Mouse (Mus musculus) stomach, postnatal 0 days (tissue): ENCODE measurements around the gene Scaf1. TPM values are rescaled to one million over a fixed set of nuclear protein-coding genes. Genes with fewer than 3 reads are reported as not detected.
A peak's percentile ranks its signal among the peaks of the same experiment; 100 is the strongest.

Source experiments
- ATAC-seq: fragments of 200-750 bp; cut with Nextera tagmentation; 2 replicates; pipeline ENCODE4 v1.8.0; 2017; ENCODE audit not compliant: low FRiP score, low TSS enrichment
- DNase-seq: peaks from one replicate; pipeline ENCODE4 v3.0.0-alpha.2; 2016; ENCODE audit warnings: low spot score
- H3K27ac ChIP-seq: fragments of 300-500 bp; sonication (generic); replicated peaks from 2 replicates; pipeline ENCODE4 v1.5.1; 2014; ENCODE audit warnings: mild to moderate bottlenecking, control low read depth
- H3K27me3 ChIP-seq: fragments of 300-500 bp; sonication (generic); 2 replicates; pipeline ENCODE4 v1.6.1; 2014; ENCODE audit warnings: low read length; ENCODE audit not compliant: control insufficient read depth, insufficient read depth
- H3K36me3 ChIP-seq: fragments of 300-500 bp; sonication (generic); 2 replicates; pipeline ENCODE4 v1.6.1; 2014; ENCODE audit warnings: low read length, mixed read lengths; ENCODE audit not compliant: control insufficient read depth, insufficient read depth
- H3K4me1 ChIP-seq: fragments of 300-500 bp; sonication (generic); replicated peaks from 2 replicates; pipeline ENCODE4 v1.6.1; 2014; ENCODE audit warnings: antibody characterized with exemption; ENCODE audit not compliant: control insufficient read depth, insufficient read depth
- H3K4me2 ChIP-seq: fragments of 300-500 bp; sonication (generic); replicated peaks from 2 replicates; pipeline ENCODE4 v1.6.1; 2014; ENCODE audit warnings: low read depth, mild to moderate bottlenecking, control low read depth, moderate library complexity
- H3K4me3 ChIP-seq: fragments of 300-500 bp; sonication (generic); 2 replicates; pipeline ENCODE4 v1.5.1; 2014; ENCODE audit warnings: low read depth, low read length, control low read depth
- H3K9ac ChIP-seq: fragments of 300-500 bp; sonication (generic); 2 replicates; pipeline ENCODE4 v1.6.1; 2014; ENCODE audit warnings: mild to moderate bottlenecking, low read length, control low read depth, mixed read lengths
- H3K9me3 ChIP-seq: fragments of 300-500 bp; sonication (generic); 2 replicates; pipeline ENCODE4 v1.6.1; 2016; ENCODE audit warnings: low read length; ENCODE audit not compliant: control insufficient read depth
- CTCF ChIP-seq: IDR thresholded peaks from 2 replicates; pipeline ENCODE4 v1.5.1; 2016; ENCODE audit warnings: antibody characterized with exemption, low read depth, mild to moderate bottlenecking, moderate library complexity
- EP300 ChIP-seq: optimal IDR thresholded peaks from 2 replicates; pipeline ENCODE3; 2016; ENCODE audit warnings: antibody characterized with exemption
- WGBS: fragments of 180-500 bp; shearing (Covaris S2); extraction: QIAGEN DNeasy Blood & Tissue Kit; methylation state at CpG from one replicate; pipeline ENCODE4 v1.1.7; 2014; 5-methylcytosine and 5-hydroxymethylcytosine counted together
- polyA plus RNA-seq: library from polyadenylated mRNA; unstranded; fragments of >200 nt; fragmentation: Nextera tagmentation; extraction: Ambion mirVana; gene quantifications from 2 replicates; pipeline ENCODE4 v1.2.1, GENCODE M21; 2015

Scaf1 gene
- 14.9 and 18.6 TPM in 2 replicates for polyA plus RNA-seq

DNA sequence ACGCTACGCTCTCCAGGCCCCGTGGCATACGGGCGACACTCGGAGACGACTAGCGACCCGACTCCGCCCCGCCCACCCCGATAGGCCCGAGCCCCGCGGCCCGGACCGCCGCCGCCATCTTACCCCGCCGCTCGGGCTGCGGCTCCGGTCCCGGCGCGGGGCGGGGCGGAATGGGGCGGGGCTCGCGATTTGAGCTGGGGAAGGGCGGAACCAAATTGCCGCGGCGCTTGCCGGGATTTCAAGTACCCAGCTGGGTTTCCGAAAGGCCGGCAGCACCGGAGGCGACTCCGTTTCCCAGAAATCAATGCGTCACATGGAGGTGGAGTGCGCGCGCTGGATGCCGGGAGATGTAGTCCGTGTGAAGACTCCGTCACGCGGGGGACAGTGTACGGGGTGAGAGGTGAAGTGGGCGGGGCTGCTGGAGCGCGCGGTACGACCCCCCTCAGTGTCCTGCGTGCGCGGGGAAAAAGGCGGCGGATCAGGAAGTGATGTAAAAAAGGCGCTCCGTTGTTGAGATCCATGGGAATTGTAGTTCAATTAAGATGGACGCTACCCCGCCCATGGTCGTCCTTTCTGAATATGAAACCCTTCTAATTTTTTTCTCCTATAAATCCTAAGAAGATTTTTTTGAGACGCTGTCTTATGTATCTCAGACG lies at the start of gene Scaf1:
Scaf1 (minus strand) TSS at position 407 of the 656 bp plus-strand sequence.
- under 1% methylated on average over 67 of the region's 69 CpGs for WGBS
- H3K27ac ChIP-seq: peak within 1 kb of the TSS; percentile 95
- DNase-seq: peak; percentile 99

GRCm38 (mm10) chr7:45062239-45062835 lies 46.2 kb upstream of the Scaf1 start, which contains the start of the genes Nosip and Prrg2:
Gene Nosip, plus strand, starts transcription at chr7:45062429.
Gene Prrg2, minus strand, starts transcription at chr7:45062677.
- TF ChIP-seq CTCF (peak; percentile 56), EP300 (peak; percentile 67)
- 0 out of 2 replicates have a peak, but pooled peaks cover 2% of the 10 kb centered on the region for H3K36me3 ChIP-seq
- peak within 1 kb of the TSS; percentile 70 for H3K4me3 ChIP-seq
- peak within 1 kb of the TSS; percentile 90 for H3K27ac ChIP-seq
- H3K9me3 ChIP-seq: no peaks in the 10 kb centered on the region
- H3K27me3 ChIP-seq: no peaks in the 10 kb centered on the region
- ATAC-seq: peak; percentile 85
- peak within 1 kb of the TSS; percentile 52 for H3K4me2 ChIP-seq
- DNase-seq: peak; percentile 94
- H3K9ac ChIP-seq: peak within 1 kb of the TSS; percentile 71
- WGBS: under 1% methylated on average over 31 of the region's 31 CpGs
- 0 out of 2 replicates have a peak, but pooled peaks cover 5% of the 10 kb centered on the region for H3K4me1 ChIP-seq

More for the DNA sequence above, at the start of gene Scaf1:
- H3K4me3 ChIP-seq: peak within 1 kb of the TSS; percentile 92
- H3K27me3 ChIP-seq: no peaks in the 10 kb centered on the region
- ATAC-seq: peak; percentile 90
- TF ChIP-seq EP300 (no peak), CTCF (no peak)
- H3K36me3 ChIP-seq: peaks cover 7% of the 10 kb centered on the region; the same call in 1 of the 2 replicates
- no peaks in the 10 kb centered on the region for H3K9me3 ChIP-seq
- H3K4me1 ChIP-seq: no peaks in the 10 kb centered on the region
- H3K9ac ChIP-seq: peak within 1 kb of the TSS; percentile 96
- H3K4me2 ChIP-seq: peak within 1 kb of the TSS; percentile 75

GRCm38 (mm10) chr7:45061532-45062075 lies 45.4 kb upstream of the Scaf1 start:
- Histone ChIP-seq H3K4me2 (peak overlapping the region; percentile 52), H3K27ac (peak overlapping the region; percentile 90), H3K4me1 (0 out of 2 replicates have a peak, but pooled peaks cover 5% of the 10 kb centered on the region), H3K9me3 (no peaks in the 10 kb centered on the region), H3K4me3 (peak overlapping the region; percentile 70), H3K36me3 (0 out of 2 replicates have a peak, but pooled peaks cover 2% of the 10 kb centered on the region), H3K27me3 (no peaks in the 10 kb centered on the region), H3K9ac (peak overlapping the region; percentile 71)
- TF ChIP-seq CTCF (no peak), EP300 (no peak)
- 8% methylated on average over 11 of the region's 11 CpGs for WGBS
- ATAC-seq: peak; percentile 68
- DNase-seq: peak; percentile 89

DNA sequence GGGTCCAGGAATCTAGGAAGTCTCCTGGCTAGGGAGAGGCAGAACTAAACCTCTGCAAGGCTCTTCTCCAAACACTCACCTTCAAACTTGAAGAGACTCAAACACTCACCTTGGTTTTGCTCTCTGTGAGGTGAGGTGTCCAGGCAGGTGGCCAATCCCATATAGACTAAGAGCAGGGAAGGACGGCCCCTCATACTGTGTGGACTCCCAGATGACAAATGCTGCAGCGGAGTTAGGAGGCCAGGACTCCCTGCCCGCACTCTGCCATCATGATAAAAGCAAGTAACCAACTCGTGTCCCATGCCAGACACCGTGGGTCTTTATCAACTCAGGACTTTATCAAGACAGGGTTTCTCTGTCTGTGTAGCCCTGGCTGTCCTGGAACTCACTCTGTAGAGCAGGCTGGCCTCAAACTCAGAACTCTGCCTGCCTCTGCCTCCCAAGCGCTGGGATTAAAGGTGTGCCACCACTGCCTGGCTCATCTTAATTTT lies 44.5 kb upstream of the Scaf1 start:
- DNase-seq (no peak), ATAC-seq (no peak)
- no peak overlapping the region for H3K4me3 ChIP-seq
- H3K4me2 ChIP-seq: peak overlapping the region; percentile 52
- H3K36me3 ChIP-seq: 0 out of 2 replicates have a peak, but pooled peaks cover 2% of the 10 kb centered on the region
- TF ChIP-seq CTCF: no peak
- no peak for TF ChIP-seq EP300
- H3K9ac ChIP-seq: peak overlapping the region; percentile 71
- 0 out of 2 replicates have a peak, but pooled peaks cover 5% of the 10 kb centered on the region for H3K4me1 ChIP-seq
- H3K27ac ChIP-seq: no peak overlapping the region
- 81% methylated on average over 6 of the region's 6 CpGs for WGBS
- H3K9me3 ChIP-seq: no peaks in the 10 kb centered on the region
- no peaks in the 10 kb centered on the region for H3K27me3 ChIP-seq

DNA sequence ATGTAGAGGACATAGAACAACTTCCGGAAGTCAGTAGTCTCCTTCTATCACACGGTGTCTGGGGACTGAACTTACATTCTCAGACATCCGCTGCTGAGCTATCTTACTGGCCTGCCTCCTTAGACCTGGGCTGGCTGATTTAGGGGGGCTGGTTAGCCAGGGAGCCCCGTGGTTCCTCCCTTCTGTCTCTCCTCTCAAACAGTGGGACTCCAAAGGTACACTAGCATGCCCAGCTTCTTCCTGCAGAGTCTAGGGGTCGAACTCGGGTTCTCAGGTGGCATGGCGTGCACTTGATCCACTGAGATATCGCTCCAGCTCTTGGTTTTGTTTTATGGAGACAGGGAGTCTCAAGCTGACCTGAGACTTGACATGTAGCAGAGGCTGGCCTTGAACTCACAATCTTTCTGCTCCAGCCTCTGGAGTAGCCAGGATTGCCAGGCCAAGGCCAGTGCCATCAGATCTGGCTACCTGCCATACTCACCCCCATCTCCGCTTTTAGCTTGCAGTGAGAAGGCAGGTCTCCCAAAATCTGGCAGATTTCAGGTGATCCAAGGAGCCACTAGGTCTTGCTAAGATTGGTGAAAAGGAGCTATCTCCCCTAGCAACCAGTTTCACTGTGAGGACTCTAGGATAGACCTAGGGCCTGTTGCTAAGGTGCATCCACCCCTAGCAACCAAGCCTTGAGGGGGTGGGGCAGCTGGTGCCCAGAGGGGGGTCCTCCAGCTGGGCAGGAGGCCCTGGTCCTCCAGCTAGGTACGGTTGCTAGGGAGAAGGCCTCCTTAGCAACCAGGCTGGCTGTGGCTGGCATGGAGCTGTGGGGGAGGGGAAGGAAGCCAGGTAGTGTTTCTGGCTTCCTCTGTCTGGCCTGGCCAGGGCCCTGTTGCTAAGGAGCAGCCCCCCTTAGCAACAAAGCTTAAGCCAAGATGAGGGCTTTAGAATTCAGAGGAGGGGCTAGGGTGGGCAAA lies 42.7 kb upstream of the Scaf1 start:
- no peak for ATAC-seq
- H3K4me2 ChIP-seq: no peak overlapping the region
- no peak overlapping the region for H3K9ac ChIP-seq
- H3K36me3 ChIP-seq: no peaks in the 10 kb centered on the region
- H3K27me3 ChIP-seq: no peaks in the 10 kb centered on the region
- WGBS: 79% methylated on average over 10 of the region's 10 CpGs
- H3K27ac ChIP-seq: no peak overlapping the region
- H3K4me3 ChIP-seq: no peak overlapping the region
- TF ChIP-seq CTCF: no peak
- TF ChIP-seq EP300: no peak
- no peak for DNase-seq
- H3K9me3 ChIP-seq: no peaks in the 10 kb centered on the region
- 0 out of 2 replicates have a peak, but pooled peaks cover 5% of the 10 kb centered on the region for H3K4me1 ChIP-seq
